Mouse (Mus musculus) heart, postnatal 0 days (tissue): ENCODE measurements around the gene Trappc1. TPM values are rescaled to one million over a fixed set of nuclear protein-coding genes. Genes with fewer than 3 reads are reported as not detected.

Experiments used
- ATAC-seq: fragments of 200-750 bp; cut with Nextera tagmentation; 2 replicates; pipeline ENCODE4 v1.8.0; 2017; ENCODE audit warnings: low read depth, moderate number of reproducible peaks, moderate library complexity; ENCODE audit not compliant: insufficient read depth
- DNase-seq: peaks from one replicate; pipeline ENCODE4 v3.0.0-alpha.2; 2016; ENCODE audit warnings: low spot score
- H3K27ac ChIP-seq: fragments of 300-500 bp; sonication (generic); 2 replicates; pipeline ENCODE4 v1.5.1; 2014; ENCODE audit warnings: low read depth, mild to moderate bottlenecking
- H3K27me3 ChIP-seq: fragments of 300-500 bp; sonication (generic); 2 replicates; pipeline ENCODE4 v1.6.1; 2014; ENCODE audit warnings: low read length, mixed read lengths; ENCODE audit not compliant: control insufficient read depth, insufficient read depth
- H3K36me3 ChIP-seq: fragments of 300-500 bp; sonication (generic); replicated peaks from 2 replicates; pipeline ENCODE4 v1.6.1; 2014; ENCODE audit warnings: low read length, mixed read lengths; ENCODE audit not compliant: control insufficient read depth, insufficient read depth
- H3K4me1 ChIP-seq: fragments of 300-500 bp; sonication (generic); 2 replicates; pipeline ENCODE4 v1.6.1; 2014; ENCODE audit warnings: antibody characterized with exemption; ENCODE audit not compliant: control insufficient read depth, insufficient read depth
- H3K4me2 ChIP-seq: fragments of 300-500 bp; sonication (generic); 2 replicates; pipeline ENCODE4 v1.6.1; 2014; ENCODE audit warnings: low read depth, mild to moderate bottlenecking, low read length, moderate library complexity
- H3K4me3 ChIP-seq: fragments of 300-500 bp; sonication (generic); 2 replicates; pipeline ENCODE4 v1.5.1; 2014; ENCODE audit warnings: low read depth, low read length
- H3K9ac ChIP-seq: fragments of 300-500 bp; sonication (generic); replicated peaks from 2 replicates; pipeline ENCODE4 v1.6.1; 2014; ENCODE audit warnings: low read depth, low read length, mixed read lengths
- H3K9me3 ChIP-seq: fragments of 300-500 bp; sonication (generic); replicated peaks from 2 replicates; pipeline ENCODE4 v1.6.1; 2016; ENCODE audit warnings: low read length; ENCODE audit not compliant: control insufficient read depth
- CTCF ChIP-seq: IDR thresholded peaks from 2 replicates; pipeline ENCODE4 v1.5.1; 2016; ENCODE audit warnings: antibody characterized with exemption, control low read depth, low read depth
- EP300 ChIP-seq: IDR thresholded peaks from 2 replicates; pipeline ENCODE4 v1.6.1; 2016; ENCODE audit warnings: antibody characterized with exemption, low read depth
- WGBS: fragments of 180-500 bp; shearing (Covaris S2); extraction: QIAGEN DNeasy Blood & Tissue Kit; methylation state at CpG from one replicate; pipeline ENCODE4 v1.1.7; 2014; 5-methylcytosine and 5-hydroxymethylcytosine counted together
- polyA plus RNA-seq: library from polyadenylated mRNA; unstranded; fragments of >200 nt; fragmentation: Nextera tagmentation; extraction: Ambion mirVana; gene quantifications from 2 replicates; pipeline ENCODE4 v1.2.1, GENCODE M21; 2015
- total RNA-seq: library from RNA; depleted of rRNA; stranded (reverse); fragments of >200 nt; gene quantifications from 2 replicates; pipeline ENCODE4 v1.2.3, GENCODE M21; 2014; ENCODE audit warnings: low replicate concordance

The Trappc1 gene
- total and polyA plus RNA-seq, 2 experiments from 2014 or later = 180 to 240 TPM

DNA sequence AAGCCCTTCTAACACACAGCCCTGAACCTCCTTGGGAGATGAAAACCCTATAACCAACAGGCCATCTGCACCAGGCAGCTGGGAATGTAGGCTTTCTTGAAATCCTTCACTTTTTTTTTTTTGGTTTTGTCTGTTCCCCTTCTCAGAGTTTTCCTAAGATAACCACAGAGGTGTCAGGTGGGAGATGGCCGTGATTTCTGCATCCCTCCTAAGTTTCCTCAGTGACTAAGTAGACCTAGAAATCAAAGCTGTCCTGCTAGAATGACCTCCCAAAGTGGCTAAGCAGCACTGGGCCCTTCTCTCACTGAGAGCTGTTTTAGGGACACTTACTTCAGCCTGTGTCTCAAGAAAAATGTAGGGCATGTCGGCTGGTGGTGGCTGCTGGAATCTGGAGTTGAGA, 26.0 kb upstream of the Trappc1 start:
- 63% methylated on average over 2 of the region's 2 CpGs for WGBS
- TF ChIP-seq EP300 = no peak
- TF ChIP-seq CTCF = no peak
- no peak for ATAC-seq

DNA sequence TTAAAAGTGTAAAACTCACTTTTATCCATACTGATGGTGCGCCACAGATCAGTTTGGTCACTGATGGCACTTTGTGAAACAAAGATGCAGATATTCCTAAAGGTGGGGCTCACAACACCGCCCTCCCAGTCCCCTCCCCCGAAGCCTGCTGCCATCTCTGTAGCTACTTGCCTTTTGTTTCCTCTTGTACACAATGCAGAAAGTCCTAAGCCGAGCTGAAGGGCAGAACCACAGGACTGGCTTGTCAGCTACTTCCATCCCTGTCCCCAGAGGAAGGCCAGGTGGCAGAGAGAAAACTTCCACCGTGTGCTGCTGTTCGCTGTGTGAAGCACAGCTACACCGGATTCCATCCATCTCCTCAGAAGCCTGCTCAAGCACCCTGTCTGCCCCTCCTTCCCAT, 25.5 kb upstream of the Trappc1 start:
- DNase-seq = no peak
- H3K36me3 ChIP-seq = peaks cover 25% of the 10 kb centered on the region
- WGBS = 66% methylated on average over 7 of the region's 7 CpGs
- no peak overlapping the region for H3K27ac ChIP-seq
- no peaks in the 10 kb centered on the region for H3K4me1 ChIP-seq
- no peak overlapping the region for H3K9ac ChIP-seq
- TF ChIP-seq EP300 (no peak), CTCF (no peak)
- no peaks in the 10 kb centered on the region for H3K9me3 ChIP-seq
- H3K4me2 ChIP-seq = no peak overlapping the region
- no peaks in the 10 kb centered on the region for H3K27me3 ChIP-seq
- ATAC-seq = no peak
- H3K4me3 ChIP-seq = no peak overlapping the region

More for the DNA sequence above, 26.0 kb upstream of the Trappc1 start:
- Histone ChIP-seq H3K4me3 (no peak overlapping the region), H3K36me3 (peaks cover 21% of the 10 kb centered on the region), H3K9me3 (no peaks in the 10 kb centered on the region), H3K27me3 (no peaks in the 10 kb centered on the region), H3K4me2 (no peak overlapping the region), H3K27ac (no peak overlapping the region), H3K9ac (no peak overlapping the region), H3K4me1 (no peaks in the 10 kb centered on the region)
- DNase-seq = no peak

DNA sequence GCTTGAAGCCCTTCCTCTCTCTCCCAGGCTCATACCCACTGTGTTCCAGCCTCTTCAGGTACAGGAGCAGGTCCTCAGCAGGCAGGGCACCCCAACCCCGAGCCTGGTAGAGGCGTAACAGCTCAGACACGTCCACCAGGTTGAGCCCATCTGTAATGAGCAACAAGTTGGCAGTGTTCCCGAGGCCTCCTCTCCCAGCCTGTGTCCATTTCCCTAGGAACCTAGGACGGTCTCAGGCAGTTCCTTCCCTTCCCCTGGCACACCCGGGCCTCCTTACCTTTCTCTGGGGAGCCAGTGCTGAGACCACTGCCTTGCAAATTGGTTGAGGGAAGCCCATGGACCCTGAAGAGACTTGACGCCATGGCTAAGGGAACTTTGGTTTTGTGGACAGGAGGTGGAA, 21.0 kb upstream of the Trappc1 start:
- no peak overlapping the region for H3K4me3 ChIP-seq
- no peak for TF ChIP-seq CTCF
- TF ChIP-seq EP300 = no peak
- H3K9ac ChIP-seq = no peak overlapping the region
- no peaks in the 10 kb centered on the region for H3K27me3 ChIP-seq
- H3K36me3 ChIP-seq = peaks cover 65% of the 10 kb centered on the region
- H3K9me3 ChIP-seq = no peaks in the 10 kb centered on the region
- no peak for ATAC-seq
- H3K27ac ChIP-seq = no peak overlapping the region
- no peak overlapping the region for H3K4me2 ChIP-seq
- WGBS = 75% methylated on average over 7 of the region's 7 CpGs
- no peaks in the 10 kb centered on the region for H3K4me1 ChIP-seq
- no peak for DNase-seq

- Histone ChIP-seq H3K27ac (no peak overlapping the region), H3K9me3 (no peaks in the 10 kb centered on the region), H3K4me2 (no peak overlapping the region), H3K9ac (no peak overlapping the region), H3K36me3 (peaks cover 81% of the 10 kb centered on the region), H3K4me1 (no peaks in the 10 kb centered on the region), H3K4me3 (no peak overlapping the region), H3K27me3 (no peaks in the 10 kb centered on the region)
- DNase-seq (no peak), ATAC-seq (no peak)
- TF ChIP-seq EP300 (no peak), CTCF (no peak)
- WGBS = 91% methylated on average over 9 of the region's 9 CpGs
Measured at GRCm38 (mm10) chr11:69305291-69305690, 18.5 kb upstream of the Trappc1 start.

GRCm38 (mm10) chr11:69306039-69306438, 17.7 kb upstream of the Trappc1 start:
- TF ChIP-seq CTCF (no peak), EP300 (no peak)
- Histone ChIP-seq H3K9ac (no peak overlapping the region), H3K27ac (no peak overlapping the region), H3K27me3 (no peaks in the 10 kb centered on the region), H3K4me1 (no peaks in the 10 kb centered on the region), H3K9me3 (no peaks in the 10 kb centered on the region), H3K4me2 (no peak overlapping the region), H3K36me3 (peaks cover 85% of the 10 kb centered on the region), H3K4me3 (no peak overlapping the region)
- no peak for ATAC-seq
- no peak for DNase-seq
- WGBS = 94% methylated on average over 2 of the region's 2 CpGs

GRCm38 (mm10) chr11:69311266-69311665, 12.5 kb upstream of the Trappc1 start:
- H3K9me3 ChIP-seq = no peaks in the 10 kb centered on the region
- no peak overlapping the region for H3K27ac ChIP-seq
- H3K4me3 ChIP-seq = no peak overlapping the region
- H3K36me3 ChIP-seq = peaks cover 73% of the 10 kb centered on the region
- WGBS = 51% methylated on average over 7 of the region's 7 CpGs
- no peaks in the 10 kb centered on the region for H3K4me1 ChIP-seq
- ATAC-seq (peak; percentile 47; the same call in 1 of the 2 replicates), DNase-seq (peak; percentile 13)
- H3K27me3 ChIP-seq = no peaks in the 10 kb centered on the region
- no peak overlapping the region for H3K4me2 ChIP-seq
- TF ChIP-seq EP300 (no peak), CTCF (no peak)
- no peak overlapping the region for H3K9ac ChIP-seq
